Mouse (Mus musculus) frontal cortex, adult (tissue): ENCODE results near the gene Hmga1.

Experiments used
- ATAC-seq: cut with Nextera tagmentation; 2 replicates; pipeline ENCODE4 v1.9.2; 2017; ENCODE audit warnings: mild to moderate bottlenecking, moderate library complexity, mixed read lengths; ENCODE audit not compliant: low TSS enrichment

Hmga1 gene

DNA sequence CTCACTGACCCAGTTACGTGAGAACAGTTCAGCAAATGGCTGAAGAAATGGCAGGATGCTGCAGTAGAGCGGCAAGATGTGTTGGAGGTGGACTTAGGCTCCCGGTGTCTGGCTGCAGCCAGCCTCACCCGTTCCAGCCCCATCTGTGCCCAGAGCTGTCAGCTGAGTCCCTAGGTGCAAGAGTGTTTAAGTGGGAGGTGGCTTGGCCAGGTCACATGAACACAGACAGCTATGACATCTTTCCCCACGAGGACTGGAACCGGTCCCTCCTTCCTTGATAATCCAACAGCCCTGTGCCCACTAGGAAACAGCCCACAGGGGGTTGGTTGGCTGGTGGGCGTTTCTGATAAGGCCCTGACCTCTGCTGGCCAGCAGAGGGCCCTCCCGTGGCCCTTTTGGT is 28.3 kb upstream of the Hmga1 start:
- no peak for ATAC-seq

DNA sequence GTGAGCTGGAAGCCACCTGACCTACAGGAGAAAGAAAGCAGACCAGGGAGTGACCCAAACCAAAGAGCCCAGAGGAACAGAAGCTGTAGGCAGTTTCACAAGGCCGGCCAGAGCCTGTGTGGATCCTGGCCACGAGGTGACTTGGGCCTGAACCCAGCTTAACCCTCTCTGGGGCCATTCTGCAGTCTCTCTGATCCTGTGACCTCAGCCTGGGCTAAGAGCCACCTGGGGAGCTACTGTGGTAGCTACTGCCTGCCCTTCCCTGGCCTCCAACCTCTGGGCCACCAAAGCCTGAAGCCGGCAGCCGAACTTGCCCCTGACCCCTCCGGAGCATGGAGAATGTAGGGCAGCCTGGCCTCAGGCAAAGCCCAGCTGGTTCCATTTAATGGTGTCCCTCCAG is 27.5 kb upstream of the Hmga1 start:
- ATAC-seq = no peak

DNA sequence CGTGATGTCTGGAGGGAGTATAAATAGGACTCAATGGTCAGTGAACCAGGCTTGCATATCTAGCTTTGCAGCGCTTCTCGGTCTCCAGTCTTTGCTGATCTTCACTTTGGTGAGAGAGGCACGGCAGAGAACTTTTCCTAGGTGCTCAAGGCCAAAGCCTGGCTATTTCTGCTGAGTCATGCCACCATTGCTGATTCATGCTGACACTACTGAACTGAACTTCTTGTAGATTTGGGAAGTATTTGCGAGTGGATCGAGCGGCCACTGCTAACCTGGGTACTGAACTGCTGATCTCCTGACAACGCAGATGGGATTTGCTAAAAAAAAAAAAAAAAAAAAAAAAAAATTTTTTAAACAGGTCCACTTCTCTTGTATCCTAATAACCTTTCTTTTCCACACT is 24.2 kb upstream of the Hmga1 start:
- no peak for ATAC-seq

DNA sequence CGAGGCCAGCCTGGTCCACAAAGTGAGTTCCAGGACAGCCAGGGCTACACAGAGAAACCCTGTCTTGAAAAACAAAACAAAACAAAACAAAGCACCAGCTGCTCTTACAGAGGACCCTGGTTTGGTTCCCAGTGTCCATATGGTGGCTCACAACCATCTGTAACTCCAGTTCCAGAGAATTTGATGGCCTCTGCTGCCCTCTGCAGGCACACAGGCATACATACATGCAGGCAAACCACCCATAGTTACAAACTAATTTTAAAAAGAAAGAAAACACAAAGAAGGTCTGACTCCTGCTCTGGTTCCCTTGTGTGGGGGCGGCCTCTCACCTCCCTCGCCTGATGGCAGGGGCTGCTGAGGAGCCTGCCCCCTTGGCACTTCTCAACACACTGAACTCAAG is 22.9 kb upstream of the Hmga1 start:
- ATAC-seq = no peak

DNA sequence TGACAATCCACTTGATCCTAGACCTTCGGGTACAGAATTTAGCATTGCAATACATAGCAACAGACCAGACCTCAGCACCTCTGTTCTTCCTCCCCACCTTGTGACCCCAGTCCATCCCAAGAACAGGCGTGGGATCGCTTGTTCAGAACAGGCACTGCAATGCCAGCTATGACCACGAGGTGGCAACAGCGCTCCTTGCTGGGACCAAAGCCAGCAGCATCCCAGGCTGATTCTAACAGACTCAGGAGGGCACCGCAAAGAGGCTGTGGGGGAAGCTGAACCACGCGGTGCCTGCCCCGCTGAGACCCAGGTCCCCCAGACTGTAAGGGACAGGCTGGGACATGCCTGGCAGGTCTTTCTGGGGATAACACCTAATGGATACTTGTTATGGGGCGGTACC is 21.6 kb upstream of the Hmga1 start:
- ATAC-seq = peak; percentile 59; the same call in 1 of the 2 replicates

DNA sequence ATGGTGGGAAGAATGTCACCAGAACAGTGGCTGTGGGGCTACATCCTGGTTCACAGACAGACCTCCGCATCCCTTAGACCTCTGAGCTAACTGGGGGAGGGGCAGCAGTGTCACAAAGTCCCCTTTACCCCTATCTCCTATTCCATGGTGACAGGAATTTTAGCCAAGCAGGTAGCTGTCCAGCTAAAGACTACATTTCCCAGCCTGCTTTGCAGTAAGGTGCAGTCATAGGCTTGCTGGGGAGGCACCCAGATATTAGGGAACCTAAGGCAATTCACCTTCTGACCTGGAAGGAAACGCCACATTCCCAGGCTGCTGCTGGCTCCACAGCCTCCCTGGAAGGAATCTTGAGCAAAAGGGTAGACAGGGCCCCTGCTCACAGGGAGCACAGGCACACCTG is 15.0 kb upstream of the Hmga1 start:
- no peak for ATAC-seq

DNA sequence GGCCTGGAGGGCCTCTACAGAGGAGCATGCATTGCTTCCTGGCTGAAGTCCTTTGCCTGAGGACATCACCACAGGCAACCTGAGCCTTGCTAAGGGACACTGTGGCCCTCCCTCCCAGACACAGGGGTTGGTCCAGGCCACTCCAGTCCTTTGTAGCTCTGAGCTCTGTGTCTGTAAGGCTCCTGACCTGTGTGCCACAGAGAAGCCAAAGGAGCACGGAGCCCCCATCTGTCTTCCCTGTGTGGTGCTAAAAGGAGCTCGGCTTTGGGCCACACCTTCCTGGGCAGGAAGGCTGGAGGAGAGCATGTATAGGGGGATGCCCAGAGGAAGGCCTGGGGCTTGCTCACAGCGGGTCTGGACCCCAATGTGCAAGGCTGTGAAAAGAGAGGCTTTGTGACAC is 14.3 kb upstream of the Hmga1 start:
- ATAC-seq = no peak

DNA sequence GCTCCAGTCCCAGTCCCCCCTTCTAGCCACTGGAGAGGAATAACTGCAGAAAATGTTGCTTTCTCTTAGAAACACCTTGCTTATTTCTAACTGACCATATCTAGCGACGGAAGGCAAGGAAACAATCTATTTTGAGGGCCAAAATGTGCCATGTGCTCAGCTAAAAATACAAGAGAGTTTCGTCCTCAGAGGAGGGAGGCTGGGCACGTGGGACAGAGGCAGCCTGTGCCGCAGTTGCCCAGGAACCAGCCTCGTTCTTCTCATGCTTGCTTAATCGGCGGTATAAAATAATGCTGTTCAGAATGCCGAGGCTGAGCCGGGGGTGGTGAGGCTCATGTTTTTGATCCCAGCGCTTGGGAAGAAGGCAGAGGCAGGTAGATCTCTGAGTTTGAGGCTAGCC is 11.7 kb upstream of the Hmga1 start:
- peak; percentile 86; the same call in 1 of the 2 replicates for ATAC-seq

DNA sequence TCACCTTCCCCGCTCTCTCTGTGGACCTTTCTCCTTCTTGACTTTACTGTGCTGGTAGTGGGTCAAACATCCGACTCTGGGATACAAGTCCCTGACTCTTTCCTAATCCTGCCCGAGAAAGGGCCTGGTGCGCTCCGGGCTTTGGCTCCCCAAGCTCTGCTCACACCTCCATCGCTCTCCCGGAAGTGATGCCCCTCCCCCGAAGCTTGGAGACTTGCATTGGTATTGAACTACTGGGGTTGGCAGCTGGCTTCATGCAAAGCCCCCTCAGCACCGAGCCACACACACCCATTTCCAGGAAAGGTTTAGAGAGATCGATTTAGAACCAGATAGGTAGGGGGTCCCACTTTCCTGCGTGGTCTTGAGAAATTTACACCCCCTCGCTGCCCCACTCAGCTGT is 10.3 kb upstream of the Hmga1 start:
- no peak for ATAC-seq

DNA sequence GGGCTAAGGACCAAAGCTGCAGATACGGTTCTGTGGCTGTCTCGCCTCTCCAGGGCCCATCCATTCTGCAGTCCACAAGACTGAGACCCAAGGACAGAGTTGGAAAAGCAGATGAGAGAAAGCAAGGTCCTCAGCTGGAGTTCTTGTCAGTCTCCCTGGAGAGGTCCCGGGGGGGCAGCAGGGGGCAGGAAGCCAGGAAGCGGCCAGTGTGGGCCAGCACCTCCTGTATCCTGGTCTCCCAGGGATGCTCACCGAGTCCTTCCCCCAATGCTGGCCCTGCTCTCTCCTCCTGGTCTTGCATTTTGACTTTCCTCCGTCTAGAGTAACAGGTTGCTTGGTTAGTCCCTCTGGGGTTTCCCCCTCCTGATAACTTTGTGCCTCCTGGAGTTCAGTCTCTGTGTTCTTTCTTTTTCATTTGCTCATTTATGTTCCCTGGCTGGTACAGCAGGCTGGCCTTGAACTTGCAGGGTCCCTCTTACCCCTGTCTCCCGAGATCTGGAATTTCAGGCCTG is 9.7 kb upstream of the Hmga1 start:
- ATAC-seq = no peak

DNA sequence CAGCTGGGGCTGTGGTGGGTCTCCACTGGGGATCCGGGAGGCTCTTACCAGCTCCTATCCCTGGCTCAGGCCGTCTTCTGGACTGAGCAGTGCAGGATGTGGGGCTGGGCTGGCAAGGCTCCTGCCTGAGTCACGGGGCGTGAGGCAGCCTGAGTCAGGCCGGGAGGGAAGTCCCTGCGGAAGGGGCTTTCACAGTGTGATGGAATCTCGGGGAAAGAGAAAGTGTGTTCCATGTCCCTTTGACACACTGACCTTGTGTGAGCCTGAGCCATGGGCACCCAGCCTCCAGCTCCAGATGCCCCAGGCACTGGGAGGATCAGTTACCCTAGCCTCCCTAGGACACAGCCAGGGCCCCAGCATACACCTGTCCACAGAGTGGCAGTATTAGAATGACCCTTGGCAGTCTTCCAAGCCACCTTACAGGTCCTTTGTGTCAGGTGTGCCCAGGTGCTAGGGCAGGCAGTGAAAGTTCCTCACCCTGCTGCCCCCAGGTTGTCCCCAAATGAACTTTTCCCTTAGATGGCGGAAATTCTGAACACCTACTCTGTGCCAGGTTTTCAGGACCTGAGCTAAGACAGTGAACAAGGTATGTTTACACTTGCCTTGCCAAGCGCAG is 8.9 kb upstream of the Hmga1 start:
- ATAC-seq = no peak

DNA sequence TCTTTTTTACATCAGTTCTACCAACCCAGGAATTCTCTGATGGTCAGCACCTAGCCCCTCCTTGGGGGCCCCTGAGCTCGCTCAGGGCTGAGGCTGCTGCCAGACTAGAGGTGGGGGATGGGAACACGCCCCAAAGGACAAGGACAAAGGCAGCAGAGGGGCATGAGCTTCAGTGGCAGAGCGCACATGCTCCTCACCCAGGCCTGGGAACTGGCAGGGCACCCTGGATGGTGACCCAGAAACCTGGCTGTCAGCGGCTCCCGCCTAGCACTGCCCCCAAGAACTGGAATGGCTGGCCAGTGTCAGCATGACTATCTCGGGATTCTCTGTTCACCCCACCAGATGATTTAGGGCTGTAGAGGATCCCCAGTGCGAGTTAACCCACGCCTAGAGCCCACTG is 7.1 kb upstream of the Hmga1 start:
- no peak for ATAC-seq

DNA sequence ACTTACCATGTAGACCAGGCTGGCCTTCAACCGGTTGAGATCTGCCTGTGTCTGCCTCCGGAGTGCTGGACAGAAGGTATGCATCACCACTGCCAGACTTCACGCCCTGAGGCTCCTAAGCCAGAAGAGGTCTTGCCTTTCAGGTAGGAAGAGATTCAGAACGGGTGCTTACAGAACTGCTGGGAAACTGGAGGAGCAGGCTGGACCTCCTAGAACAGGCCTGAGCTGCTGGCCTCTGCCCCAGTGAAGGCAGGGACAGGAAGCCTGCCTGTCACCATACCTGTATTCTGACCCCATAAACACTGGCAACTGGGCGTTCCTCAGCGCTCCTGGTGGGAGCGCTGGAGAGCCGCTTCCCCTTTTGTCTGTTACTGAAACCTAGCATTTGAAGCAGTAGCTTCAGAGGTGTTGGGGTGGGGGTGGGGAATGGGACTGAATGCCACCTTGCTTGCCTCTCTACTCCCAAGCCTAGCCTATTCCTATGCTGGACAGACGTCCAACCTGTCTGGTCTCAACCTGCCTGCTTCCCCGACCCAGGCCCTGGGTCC is 4.8 kb upstream of the Hmga1 start:
- ATAC-seq = no peak

DNA sequence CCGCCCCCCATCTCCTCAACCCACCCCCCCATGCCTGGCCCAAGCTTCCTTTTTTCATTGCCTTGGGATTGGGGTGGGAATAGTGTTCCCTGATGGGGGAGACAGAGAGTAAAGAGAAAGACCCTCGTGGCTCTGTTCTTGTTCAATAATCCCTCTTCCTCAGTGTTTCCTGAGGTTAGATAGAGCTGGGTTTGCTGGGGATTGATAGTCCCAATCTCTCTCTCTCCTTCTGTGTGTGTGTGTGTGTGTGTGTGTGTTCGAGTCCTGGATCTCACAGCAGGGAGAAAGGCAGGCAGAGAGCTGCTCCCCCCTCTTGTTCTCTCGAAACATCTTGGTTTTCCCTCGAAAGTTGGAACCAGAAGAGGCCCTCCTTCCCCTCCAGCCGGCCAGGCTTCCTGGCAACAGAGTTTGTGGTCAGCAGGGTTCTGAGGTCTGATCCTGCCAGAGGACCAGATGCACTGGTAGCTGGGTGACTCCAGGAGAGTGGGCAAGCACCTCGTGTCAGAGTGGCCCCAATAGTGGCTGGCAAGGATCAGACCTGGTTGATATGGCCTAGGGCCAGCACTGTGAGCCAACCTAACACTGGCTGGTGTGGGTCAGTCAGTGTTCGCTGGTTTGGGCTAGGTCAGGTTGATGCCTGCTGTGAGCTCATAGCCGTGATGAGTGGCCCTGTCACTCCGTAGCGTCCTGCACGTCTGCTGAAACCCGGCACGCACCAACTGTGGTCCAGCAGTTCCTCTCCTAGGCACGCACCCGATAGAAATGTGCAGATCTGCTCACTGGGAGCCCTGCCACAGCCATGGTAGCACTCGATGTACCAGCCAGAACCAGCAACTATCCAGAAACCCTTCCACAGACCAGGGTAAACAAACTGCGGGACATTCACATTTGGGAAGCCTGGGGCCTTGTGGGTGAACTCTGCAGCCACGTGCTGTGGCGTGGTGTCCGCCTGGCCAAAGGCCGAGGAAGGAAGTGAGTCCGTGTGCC is 3.8 kb upstream of the Hmga1 start:
- no peak for ATAC-seq

DNA sequence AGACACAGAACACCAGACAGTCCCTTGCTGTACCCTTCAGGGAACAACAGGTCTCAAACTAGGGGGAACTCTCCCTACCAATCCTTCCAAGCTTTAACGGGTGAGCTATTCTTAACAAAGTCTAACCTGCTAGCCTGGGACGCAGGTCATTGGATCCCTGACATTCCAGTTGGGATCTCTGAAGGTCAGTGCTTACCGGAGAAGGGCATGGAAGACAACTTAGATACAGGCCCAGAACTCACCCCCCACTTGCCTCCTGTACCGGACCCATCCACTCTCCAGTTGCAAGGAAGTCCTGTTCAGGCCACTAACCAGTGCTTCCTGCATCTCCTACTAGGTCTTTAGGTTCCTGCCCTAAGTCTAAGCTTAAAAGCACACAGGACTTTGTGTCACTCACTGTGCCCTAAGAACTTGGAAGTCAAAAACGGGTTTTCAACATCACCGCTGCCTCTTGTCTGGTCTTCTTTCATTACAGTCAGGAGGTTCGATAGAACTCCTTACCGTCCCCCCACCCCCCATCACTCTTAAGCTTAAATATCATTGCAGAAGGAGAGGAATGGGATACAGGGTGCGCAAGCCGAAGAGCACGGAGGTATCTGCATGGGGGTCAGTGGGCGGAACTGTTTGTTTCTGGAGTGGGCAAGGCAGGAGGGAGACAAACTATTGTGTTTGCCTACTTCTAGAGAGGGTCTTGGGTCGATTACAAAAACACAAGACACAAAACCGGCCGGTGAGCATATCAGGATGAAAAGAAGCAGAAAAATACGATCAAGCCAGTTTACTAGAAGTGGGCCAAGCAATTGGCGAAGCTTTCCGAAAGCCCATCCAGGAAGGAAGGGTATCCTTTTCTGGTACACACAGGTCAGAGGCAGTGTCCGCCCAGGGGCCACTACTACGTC is 2.0 kb upstream of the Hmga1 start:
- ATAC-seq = no peak

DNA sequence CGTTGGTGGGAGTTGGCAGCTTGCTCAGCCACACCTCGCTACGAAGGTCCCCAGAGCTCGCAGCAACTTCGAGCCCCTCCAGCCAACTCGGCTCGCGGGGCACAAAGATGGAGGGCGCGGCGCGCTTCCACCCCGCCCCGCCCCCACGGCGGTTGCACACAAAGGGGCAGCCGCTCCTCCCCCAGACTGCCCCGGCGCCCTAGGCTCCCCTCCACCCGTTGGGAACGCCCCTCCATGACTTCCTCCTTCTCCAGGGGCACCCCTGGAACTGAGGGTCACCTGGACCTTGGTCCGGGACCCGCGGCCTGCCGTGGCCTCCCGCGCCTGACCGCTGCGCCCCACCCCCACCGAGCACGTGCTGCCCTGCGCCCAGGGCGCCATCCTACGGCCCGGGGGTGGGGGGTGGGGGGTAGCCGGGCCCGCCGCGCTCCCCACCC is 1.2 kb upstream of the Hmga1 start:
- no peak for ATAC-seq

DNA sequence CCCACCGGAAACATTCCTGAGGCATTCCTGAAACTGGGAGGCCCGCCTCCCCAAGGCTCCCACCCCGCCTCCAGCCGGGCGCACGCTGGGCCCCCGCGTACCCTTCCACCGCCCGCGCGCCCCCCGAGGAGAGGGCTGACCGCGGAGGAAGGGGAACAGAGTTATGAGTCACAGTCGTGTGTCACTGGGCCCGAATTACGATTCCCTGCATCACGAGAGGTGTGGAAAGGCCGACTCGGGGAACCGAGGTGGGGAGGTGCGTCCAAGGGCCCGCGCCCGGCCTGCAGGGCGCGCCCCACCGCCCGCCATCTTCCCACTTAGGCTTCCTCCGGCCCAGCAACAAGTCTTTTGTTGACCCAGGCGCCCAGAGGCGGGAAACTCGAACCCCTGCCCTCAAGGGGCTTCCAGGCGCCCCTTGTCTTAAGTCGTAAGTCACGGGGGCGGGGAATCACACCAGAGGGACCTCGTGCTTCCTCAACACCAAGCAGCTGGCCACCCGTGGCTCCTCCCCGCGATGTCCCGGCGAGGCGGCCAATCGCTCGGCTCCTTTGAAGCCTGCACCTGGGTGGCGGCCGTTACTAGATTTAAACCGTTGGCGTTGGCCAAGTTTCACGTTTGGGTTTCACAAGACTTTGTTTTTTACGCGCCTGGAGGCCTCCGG is 655 bp upstream of the Hmga1 start:
- no peak for ATAC-seq

DNA sequence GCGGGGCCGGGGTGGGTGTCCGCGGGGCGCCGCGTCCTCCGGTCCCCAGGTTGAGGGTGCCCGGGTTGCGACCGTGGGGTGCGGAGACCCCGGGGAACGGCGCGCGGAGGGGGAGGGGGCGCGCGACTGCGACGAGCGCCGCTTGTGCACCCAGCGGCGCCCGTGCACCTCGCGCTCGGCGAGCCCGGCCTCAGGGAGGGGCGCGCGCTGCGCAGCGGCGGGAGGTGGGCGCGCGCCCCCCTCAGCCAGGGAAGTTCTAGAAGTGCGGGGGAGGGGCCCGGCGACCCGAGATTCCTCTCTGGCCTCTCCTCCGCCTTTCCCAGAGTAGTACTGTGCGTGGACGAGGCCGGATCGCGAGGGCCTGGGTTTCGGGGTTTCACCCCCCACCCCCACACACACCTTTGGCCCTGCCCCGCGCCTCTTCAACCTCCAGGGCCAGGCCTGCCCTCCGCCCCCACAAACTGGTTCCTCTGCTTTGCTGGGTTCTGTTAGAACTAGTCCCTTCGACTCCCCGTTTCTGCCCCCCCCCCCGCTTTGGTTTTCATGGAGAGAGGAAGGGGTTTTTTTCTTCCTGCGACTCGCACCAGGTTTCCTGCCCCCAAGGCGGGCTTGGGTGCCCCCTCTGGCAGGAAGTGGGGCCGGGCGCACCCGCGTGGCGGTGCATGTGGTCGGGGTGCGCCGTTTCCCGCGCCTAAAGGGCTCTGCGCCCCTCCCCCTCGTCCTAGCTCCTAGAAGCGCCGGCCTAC is 1.1 kb downstream of the Hmga1 start:
- peak; percentile 11; the same call in 1 of the 2 replicates for ATAC-seq

DNA sequence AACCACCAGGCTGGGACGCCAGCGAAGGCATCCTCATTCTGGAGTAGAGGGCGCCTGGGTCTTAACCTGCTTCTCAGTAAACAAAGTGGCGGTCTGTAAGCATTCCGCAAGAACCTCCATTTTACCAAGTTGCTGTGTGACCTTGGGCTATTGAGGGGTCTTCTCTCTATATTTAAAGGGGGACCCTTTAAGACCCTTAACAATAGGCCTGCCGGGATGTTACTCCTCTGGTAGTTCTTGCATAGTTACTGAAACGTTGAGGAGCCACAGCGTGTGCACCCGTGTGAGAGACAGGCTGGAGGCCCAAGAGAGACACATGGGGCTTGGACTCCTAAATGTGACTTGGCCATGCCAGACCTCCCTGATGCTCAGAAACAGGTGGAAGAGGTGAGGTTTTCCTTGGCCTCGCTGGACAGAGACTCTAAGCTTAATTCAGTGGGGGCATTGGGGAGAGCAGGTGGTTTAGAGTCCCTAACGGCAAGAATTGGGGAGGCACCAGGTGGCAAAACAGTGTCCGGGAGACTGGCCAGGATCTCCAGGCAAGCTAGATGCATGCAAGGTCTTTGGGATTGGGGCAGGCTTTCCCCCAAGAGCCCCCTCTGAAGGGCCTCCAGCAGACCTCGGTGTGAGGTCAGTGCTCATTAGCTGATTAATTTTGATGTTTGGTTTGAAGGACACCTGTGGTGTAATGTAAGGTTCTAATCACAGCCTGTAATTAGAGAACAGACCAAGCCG is 1.8 kb downstream of the Hmga1 start:
- no peak for ATAC-seq

DNA sequence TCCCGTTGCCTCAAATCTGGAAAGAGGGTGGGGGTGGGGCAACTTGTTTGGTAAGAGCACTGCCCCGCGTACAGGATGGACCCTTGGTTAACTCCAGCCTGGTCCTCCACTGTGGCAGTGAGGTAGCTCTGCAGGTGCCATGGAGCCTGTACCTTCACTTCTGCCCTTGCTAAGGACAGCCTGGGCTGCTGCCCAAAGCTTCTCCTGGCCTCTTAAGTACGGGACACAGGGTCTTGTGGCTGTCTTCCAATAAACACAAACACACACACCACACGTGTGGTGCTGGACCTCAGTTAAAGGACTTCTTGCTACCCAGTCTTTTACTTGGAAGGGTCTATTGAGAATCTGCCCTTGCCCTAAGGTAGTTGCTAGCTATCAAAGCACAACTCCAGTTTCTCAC is 2.5 kb downstream of the Hmga1 start:
- ATAC-seq = no peak
